Mouse (Mus musculus) cortical plate, adult 2 months (tissue): ENCODE data around the gene Pappa. TPM values are rescaled to one million over a fixed set of nuclear protein-coding genes. Genes with fewer than 3 reads are reported as not detected.

Experiments used
- H3K27ac ChIP-seq: fragments of 200-500 bp; 2 replicates; pipeline ENCODE4 v1.5.1; 2012; ENCODE audit warnings: low read length, control low read depth, inconsistent platforms; ENCODE audit not compliant: insufficient read depth
- H3K4me1 ChIP-seq: fragments of 200-500 bp; 2 replicates; pipeline ENCODE4 v1.6.1; 2011; ENCODE audit warnings: low read length; ENCODE audit not compliant: control insufficient read depth, insufficient read depth
- H3K4me3 ChIP-seq: fragments of 200-500 bp; 2 replicates; pipeline ENCODE4 v1.5.1; 2011; ENCODE audit warnings: mild to moderate bottlenecking, low read length, control low read depth; ENCODE audit not compliant: insufficient read depth
- CTCF ChIP-seq: fragments of 200-500 bp; IDR thresholded peaks from 2 replicates; pipeline ENCODE4 v1.5.1; 2011; ENCODE audit warnings: mild to moderate bottlenecking, control low read depth, low read length; ENCODE audit not compliant: insufficient read depth; ENCODE audit errors: extremely low read depth
- POLR2A ChIP-seq: fragments of 200-500 bp; IDR thresholded peaks from 2 replicates; pipeline ENCODE4 v1.6.1; 2011; ENCODE audit warnings: mild to moderate bottlenecking, low read length, control low read depth; ENCODE audit not compliant: insufficient read depth; ENCODE audit errors: extremely low read depth
- polyA plus RNA-seq: library from polyadenylated mRNA; depleted of rRNA; stranded (reverse); fragments of >200 nt; gene quantifications from 2 replicates; pipeline ENCODE4 v1.2.3, GENCODE M21; 2012

Gene Pappa
- polyA plus RNA-seq, 1 experiment, result 0.06 TPM

DNA sequence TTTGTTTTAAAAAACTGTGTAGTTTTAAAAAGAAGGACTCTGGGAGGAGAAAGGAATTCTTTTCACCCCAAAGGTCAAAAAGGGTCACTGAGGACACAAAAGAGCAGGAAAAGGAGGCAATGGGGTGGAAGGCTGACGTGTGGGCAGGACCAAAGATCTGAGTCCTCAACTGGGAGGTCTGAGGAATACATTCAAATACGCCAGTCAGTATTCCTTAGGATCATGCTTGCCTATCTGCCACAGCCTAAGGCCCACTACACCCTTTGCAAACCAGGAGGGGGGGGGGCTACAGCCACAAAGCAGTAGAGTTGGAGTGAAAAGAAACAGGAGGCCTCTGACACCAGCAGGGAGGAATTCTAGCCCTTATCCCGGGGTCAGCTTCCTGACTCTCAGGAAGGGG is 121.5 kb downstream of the Pappa start:
- Histone ChIP-seq H3K4me1 (no peaks in the 10 kb centered on the region), H3K4me3 (no peak overlapping the region), H3K27ac (no peak overlapping the region)
- TF ChIP-seq CTCF, result no peak
- TF ChIP-seq POLR2A, result no peak

DNA sequence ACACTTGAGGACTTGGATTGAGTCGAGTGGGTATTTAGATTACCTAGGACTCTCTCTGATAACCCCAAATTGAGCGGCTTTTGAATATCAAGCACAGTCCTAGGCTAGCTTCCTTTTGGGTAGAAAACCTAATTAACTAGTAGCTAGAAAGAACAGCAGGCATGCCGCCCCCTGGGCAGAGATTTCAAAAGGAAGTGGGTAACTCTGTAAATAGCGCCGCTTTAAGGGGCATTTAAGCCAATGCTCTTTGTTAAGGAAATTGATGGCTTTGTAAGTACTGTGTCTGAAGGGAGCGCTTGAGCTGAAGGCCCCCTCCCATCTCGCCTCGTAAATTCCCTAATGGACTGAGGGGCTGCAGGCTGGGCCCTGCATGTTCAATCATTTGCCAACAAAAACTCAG is 128.2 kb downstream of the Pappa start:
- TF ChIP-seq POLR2A, result no peak

GRCm38 (mm10) chr4:65254073-65254472 is 130.1 kb downstream of the Pappa start:
- Histone ChIP-seq H3K4me1 (no peaks in the 10 kb centered on the region), H3K4me3 (no peak overlapping the region), H3K27ac (no peak overlapping the region)
- TF ChIP-seq CTCF (no peak), POLR2A (no peak)

More for the DNA sequence above, 128.2 kb downstream of the Pappa start:
- Histone ChIP-seq H3K4me3 (no peak overlapping the region), H3K27ac (no peak overlapping the region), H3K4me1 (no peaks in the 10 kb centered on the region)

GRCm38 (mm10) chr4:65267066-65267465 is 143.1 kb downstream of the Pappa start:
- TF ChIP-seq POLR2A (no peak), CTCF (no peak)
- no peak overlapping the region for H3K27ac ChIP-seq

GRCm38 (mm10) chr4:65269996-65270395 is 146.0 kb downstream of the Pappa start:
- Histone ChIP-seq H3K4me1 (no peaks in the 10 kb centered on the region), H3K4me3 (no peak overlapping the region), H3K27ac (no peak overlapping the region)
- TF ChIP-seq POLR2A (no peak), CTCF (no peak)

More at GRCm38 (mm10) chr4:65267066-65267465, 143.1 kb downstream of the Pappa start:
- H3K4me3 ChIP-seq, result no peak overlapping the region
- H3K4me1 ChIP-seq, result no peaks in the 10 kb centered on the region

- Histone ChIP-seq H3K4me3 (no peak overlapping the region), H3K27ac (no peak overlapping the region), H3K4me1 (no peaks in the 10 kb centered on the region)
- TF ChIP-seq CTCF, result no peak
- TF ChIP-seq POLR2A, result no peak
Observed at GRCm38 (mm10) chr4:65272295-65272694, 148.3 kb downstream of the Pappa start.

DNA sequence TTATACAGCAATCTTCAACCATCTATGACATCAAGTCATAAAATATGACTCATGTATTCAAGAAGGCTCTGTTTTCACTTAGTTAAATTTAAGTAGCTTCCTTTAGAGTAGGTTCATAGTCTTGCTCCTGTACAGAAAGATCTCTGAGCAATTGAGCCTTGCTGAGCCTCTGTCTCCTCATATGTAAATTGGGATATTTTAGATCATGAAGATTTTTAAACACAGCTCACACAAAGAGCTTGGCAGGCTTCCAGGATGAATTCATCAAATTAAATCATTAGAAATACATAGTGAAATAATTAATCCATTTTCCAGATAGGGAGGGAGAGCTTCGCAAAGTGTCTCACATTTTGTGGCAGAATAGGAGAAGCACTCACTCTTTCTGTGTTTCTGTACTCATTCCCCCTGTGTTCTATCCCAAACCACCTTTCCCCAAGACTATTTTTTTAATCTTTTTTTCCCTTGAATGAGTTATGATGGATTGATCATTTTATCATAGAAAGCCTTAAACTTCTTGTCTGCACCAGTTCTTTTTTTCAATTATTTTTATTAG is 149.4 kb downstream of the Pappa start:
- H3K27ac ChIP-seq, result no peak overlapping the region
- no peaks in the 10 kb centered on the region for H3K4me1 ChIP-seq
- H3K4me3 ChIP-seq, result no peak overlapping the region
- no peak for TF ChIP-seq CTCF
- TF ChIP-seq POLR2A, result no peak

GRCm38 (mm10) chr4:65278451-65279271 is 154.7 kb downstream of the Pappa start:
- no peak overlapping the region for H3K27ac ChIP-seq
- no peaks in the 10 kb centered on the region for H3K4me1 ChIP-seq
- no peak overlapping the region for H3K4me3 ChIP-seq
- TF ChIP-seq CTCF, result no peak
- no peak for TF ChIP-seq POLR2A

- H3K4me3 ChIP-seq, result no peak overlapping the region
- TF ChIP-seq POLR2A (no peak), CTCF (no peak)
- H3K4me1 ChIP-seq, result no peaks in the 10 kb centered on the region
- H3K27ac ChIP-seq, result no peak overlapping the region
Observed at GRCm38 (mm10) chr4:65279272-65279653, 155.3 kb downstream of the Pappa start.
